Mouse (Mus musculus) liver, adult 2 months (tissue): Measurements from ENCODE around the gene Piga. TPM values are rescaled to one million over a fixed set of nuclear protein-coding genes. Genes with fewer than 3 reads are reported as not detected.
A peak's percentile ranks its signal among the peaks of the same experiment; 100 is the strongest.

Experiments used
- DNase-seq: peaks from one replicate; pipeline ENCODE4 v3.0.0-alpha.2; 2011; ENCODE audit warnings: low read depth, low spot score; ENCODE audit errors: extremely low read depth
- H3K27ac ChIP-seq: fragments of 200-500 bp; replicated peaks from 2 replicates; pipeline ENCODE4 v1.5.1; 2012; ENCODE audit warnings: low read depth, mild to moderate bottlenecking, control low read depth, inconsistent platforms, low read length; ENCODE audit not compliant: insufficient read depth
- H3K27me3 ChIP-seq: fragments of 200-500 bp; 2 replicates; pipeline ENCODE4 v1.6.1; 2012; ENCODE audit warnings: mild to moderate bottlenecking, moderate library complexity, low read length, inconsistent platforms; ENCODE audit not compliant: control insufficient read depth, insufficient read depth
- H3K36me3 ChIP-seq: fragments of 200-500 bp; 2 replicates; pipeline ENCODE4 v1.6.1; 2012; ENCODE audit warnings: low read length, inconsistent platforms; ENCODE audit not compliant: control insufficient read depth, insufficient read depth
- H3K4me1 ChIP-seq: fragments of 200-500 bp; 2 replicates; pipeline ENCODE4 v1.6.1; 2011; ENCODE audit warnings: low read length; ENCODE audit not compliant: control insufficient read depth, insufficient read depth
- H3K4me3 ChIP-seq: fragments of 200-500 bp; 2 replicates; pipeline ENCODE4 v1.5.1; 2011; ENCODE audit warnings: low read depth, mild to moderate bottlenecking, control low read depth, low read length, moderate library complexity; ENCODE audit not compliant: insufficient read depth
- H3K79me2 ChIP-seq: fragments of 200-500 bp; 2 replicates; pipeline ENCODE4 v1.6.1; 2012; ENCODE audit warnings: inconsistent platforms, mild to moderate bottlenecking, low read length, moderate library complexity; ENCODE audit not compliant: control insufficient read depth, insufficient read depth
- H3K9ac ChIP-seq: fragments of 200-500 bp; 2 replicates; pipeline ENCODE4 v1.6.1; 2012; ENCODE audit warnings: low read depth, mild to moderate bottlenecking, control low read depth, inconsistent platforms, low read length
- CTCF ChIP-seq: fragments of 200-500 bp; IDR thresholded peaks from 2 replicates; pipeline ENCODE4 v1.5.1; 2011; ENCODE audit warnings: low read depth, low read length, control low read depth
- POLR2A ChIP-seq: fragments of 200-500 bp; IDR thresholded peaks from 2 replicates; pipeline ENCODE4 v1.6.1; 2011; ENCODE audit warnings: low read length, control low read depth; ENCODE audit not compliant: insufficient read depth; ENCODE audit errors: extremely low read depth
- WGBS: fragments of 180-500 bp; shearing (Covaris S2); methylation state at CpG from one replicate; pipeline ENCODE4 v1.1.7; 2018; 5-methylcytosine and 5-hydroxymethylcytosine counted together
- polyA plus RNA-seq: library from polyadenylated mRNA; depleted of rRNA; stranded (reverse); fragments of >200 nt; gene quantifications from 2 replicates; pipeline ENCODE4 v1.2.3, GENCODE M21; 2012; rRNA removed
- total RNA-seq: library from RNA; depleted of rRNA; stranded (reverse); fragments of >200 nt; gene quantifications from 2 replicates; pipeline ENCODE4 v1.2.3, GENCODE M21; 2014; rRNA removed

Gene Piga
- total RNA-seq (3.3 and 3.6 TPM in 2 replicates), polyA plus RNA-seq (1.7 and 2.0 TPM in 2 replicates)

DNA sequence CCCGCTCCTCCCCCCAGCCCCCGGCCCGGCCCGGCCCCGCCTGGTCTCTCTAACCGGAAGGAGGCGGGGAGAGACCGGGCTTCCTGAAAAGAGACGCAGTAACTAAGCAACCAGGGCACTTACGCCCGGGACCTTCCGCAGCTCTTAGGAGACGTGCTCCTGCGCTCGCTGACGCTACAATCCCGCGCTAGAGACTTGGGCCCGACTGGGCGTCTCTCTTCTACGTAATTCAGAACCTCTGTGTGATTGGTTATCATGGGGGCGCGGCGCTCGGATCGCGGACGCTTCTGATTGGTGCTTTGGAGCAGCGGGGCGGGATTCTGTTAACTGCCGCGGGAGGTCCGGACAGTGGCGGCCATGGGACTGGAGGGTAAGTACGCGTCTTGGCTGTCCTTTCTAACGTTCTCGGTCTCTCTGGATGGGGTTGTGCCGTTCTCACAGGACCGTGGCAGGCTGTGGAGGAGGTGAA is at the start of gene Piga:
Piga (plus strand) TSS at position 317 of the 469 bp plus-strand sequence.
- peak within 1 kb of the TSS; percentile 74 for H3K4me3 ChIP-seq
- TF ChIP-seq POLR2A (peak; percentile 73; the same call in 1 of the 2 replicates), CTCF (no peak)
- H3K4me1 ChIP-seq = no peaks in the 10 kb centered on the region
- peaks cover 6% of the 10 kb centered on the region; the same call in 1 of the 2 replicates for H3K36me3 ChIP-seq
- H3K27ac ChIP-seq = peak within 1 kb of the TSS; percentile 76
- peak; percentile 91 for DNase-seq
- H3K79me2 ChIP-seq = no peaks in the 10 kb centered on the region
- 0% methylated on average over 33 of the region's 40 CpGs for WGBS
- peak within 1 kb of the TSS; percentile 82 for H3K9ac ChIP-seq
- no peaks in the 10 kb centered on the region for H3K27me3 ChIP-seq

DNA sequence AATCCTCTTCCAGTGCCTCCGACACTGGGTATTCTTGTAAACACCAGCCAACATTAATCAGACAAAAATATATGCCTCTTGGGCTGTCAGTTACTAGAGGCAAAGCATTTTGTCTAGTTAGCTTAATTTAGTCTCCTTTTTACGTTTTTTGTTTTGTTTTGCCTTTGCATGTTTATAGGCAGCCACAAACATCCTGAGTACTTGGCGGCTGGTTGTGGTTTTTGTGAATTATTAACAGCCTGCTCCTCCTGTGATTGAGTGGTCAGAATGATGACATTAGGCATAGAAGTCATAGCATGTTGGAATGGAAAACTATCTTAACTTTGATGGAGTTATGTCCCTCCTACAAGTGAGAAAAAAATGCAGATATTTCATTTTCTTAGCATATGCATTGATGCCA is 49.0 kb upstream of the Piga start:
- Histone ChIP-seq H3K36me3 (no peaks in the 10 kb centered on the region), H3K79me2 (no peaks in the 10 kb centered on the region), H3K27ac (no peak overlapping the region), H3K27me3 (no peaks in the 10 kb centered on the region), H3K4me1 (no peaks in the 10 kb centered on the region), H3K4me3 (no peak overlapping the region), H3K9ac (no peak overlapping the region)
- TF ChIP-seq CTCF (no peak), POLR2A (no peak)
- 48% methylated on average over 3 of the region's 3 CpGs for WGBS
- peak; percentile 43 for DNase-seq

DNA sequence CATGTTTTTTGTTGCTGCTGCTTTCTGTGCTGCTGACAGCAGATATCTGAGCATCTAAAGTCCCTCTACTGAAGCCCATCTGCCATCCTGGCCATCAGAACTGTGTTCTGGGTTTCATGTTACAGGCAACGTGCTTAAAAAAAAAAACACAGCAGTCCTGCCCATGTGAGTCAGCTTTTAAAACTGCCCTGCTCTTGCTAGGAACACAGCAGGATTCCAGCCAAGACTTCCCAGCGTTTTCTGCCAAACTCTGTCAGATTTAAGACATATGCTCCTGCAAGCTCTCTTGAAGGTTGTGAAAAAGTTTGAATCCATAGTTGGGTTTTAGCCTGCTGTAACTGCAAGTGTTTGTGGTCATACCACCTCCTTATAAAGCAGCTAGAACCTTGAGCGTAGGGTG is 46.5 kb upstream of the Piga start, which contains the start of gene Vegfd:
Vegfd (plus strand) TSS at position 298 of the 400 bp plus-strand sequence.
- H3K27ac ChIP-seq = no peak within 1 kb of the TSS
- H3K79me2 ChIP-seq = no peaks in the 10 kb centered on the region
- H3K27me3 ChIP-seq = no peaks in the 10 kb centered on the region
- H3K4me3 ChIP-seq = no peak within 1 kb of the TSS
- no peaks in the 10 kb centered on the region for H3K36me3 ChIP-seq
- H3K9ac ChIP-seq = no peak within 1 kb of the TSS
- DNase-seq = peak; percentile 14
- no peaks in the 10 kb centered on the region for H3K4me1 ChIP-seq
- WGBS = 54% methylated on average over 3 of the region's 3 CpGs
- TF ChIP-seq POLR2A (no peak), CTCF (no peak)

DNA sequence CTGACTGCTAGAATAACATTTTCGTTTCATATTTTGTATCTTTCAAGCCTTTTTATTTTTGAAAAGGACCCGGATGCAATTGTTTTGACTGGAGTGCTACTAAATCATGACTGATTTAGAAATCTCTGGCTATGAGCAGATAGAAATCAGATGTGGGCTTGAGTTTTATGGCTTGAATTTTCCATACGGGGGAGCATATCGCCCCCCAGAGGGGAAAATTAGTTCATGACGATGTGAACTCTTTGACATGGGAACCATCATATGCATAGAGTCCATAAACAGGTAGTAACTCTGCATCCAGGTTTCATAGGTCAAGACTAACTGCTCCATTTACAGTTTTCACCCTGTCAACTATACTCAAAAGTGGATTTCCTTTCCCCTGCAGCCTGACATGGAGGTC is 45.0 kb upstream of the Piga start:
- DNase-seq = no peak
- Histone ChIP-seq H3K4me1 (no peaks in the 10 kb centered on the region), H3K36me3 (no peaks in the 10 kb centered on the region), H3K9ac (no peak overlapping the region), H3K27me3 (no peaks in the 10 kb centered on the region), H3K27ac (no peak overlapping the region), H3K79me2 (no peaks in the 10 kb centered on the region), H3K4me3 (no peak overlapping the region)
- no peak for TF ChIP-seq POLR2A
- no peak for TF ChIP-seq CTCF
- 67% methylated on average over 5 of the region's 5 CpGs for WGBS

DNA sequence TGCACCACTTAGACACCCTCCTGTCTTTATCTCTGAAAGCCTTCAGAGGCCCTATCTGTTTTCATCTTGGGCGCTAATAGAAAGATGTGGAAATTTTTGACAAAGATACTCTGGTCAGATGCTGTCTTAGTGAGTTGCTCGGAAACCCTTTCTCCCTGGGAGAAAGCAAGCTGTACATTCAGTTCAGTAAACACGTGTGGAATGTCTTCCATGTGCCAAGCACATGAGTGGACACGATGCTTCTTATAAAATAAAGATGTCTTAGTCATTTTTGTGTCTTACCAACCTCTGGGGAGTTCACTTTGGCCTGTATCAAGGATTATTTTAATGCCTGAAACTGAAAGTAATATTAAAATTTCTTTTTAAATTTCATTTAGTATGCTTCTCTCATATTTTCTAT is 39.9 kb upstream of the Piga start:
- Histone ChIP-seq H3K4me1 (no peaks in the 10 kb centered on the region), H3K9ac (no peak overlapping the region), H3K4me3 (no peak overlapping the region), H3K27ac (no peak overlapping the region), H3K79me2 (no peaks in the 10 kb centered on the region), H3K36me3 (no peaks in the 10 kb centered on the region), H3K27me3 (no peaks in the 10 kb centered on the region)
- no peak for TF ChIP-seq CTCF
- no peak for TF ChIP-seq POLR2A
- no peak for DNase-seq
- 87% methylated on average over 4 of the region's 4 CpGs for WGBS

DNA sequence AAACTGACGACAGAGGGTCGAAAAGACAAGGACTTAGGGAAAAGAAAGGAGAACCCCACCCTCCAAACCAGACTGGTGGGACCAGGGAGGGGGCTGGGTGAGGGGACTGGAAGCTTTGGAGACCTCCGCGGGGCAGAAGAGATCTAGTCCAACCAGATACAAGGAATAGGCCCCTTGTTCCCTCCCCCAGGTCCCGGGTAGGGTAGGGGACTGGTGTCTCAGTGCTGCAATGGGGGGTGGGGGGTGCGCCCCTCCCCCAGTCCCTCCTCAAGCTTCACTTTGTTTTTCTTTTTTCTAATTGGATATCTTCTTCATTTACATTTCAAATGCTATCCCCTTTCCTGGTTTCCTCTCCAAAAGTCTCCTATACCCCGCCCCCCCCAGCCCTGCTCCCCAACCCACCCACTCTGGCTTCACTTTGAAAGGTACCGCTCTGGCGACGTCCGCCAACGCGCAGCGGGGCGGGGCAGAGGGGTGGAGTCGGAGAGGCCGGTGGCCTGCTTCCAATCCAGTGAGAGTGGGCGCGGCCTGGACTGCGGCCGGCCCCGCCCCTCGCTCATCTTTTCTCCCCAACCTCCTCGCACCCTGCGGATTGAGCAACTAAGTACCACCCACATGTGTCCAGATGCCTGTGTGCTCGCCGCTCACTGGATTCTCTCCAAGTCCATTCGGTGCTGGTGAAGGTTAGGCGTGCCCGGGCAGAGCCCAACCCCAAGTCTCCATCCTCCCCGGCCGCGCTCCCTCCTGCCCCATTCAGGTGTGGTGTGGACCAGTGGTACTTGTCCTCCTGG is 37.8 kb upstream of the Piga start:
- Histone ChIP-seq H3K36me3 (no peaks in the 10 kb centered on the region), H3K79me2 (no peaks in the 10 kb centered on the region), H3K9ac (no peak overlapping the region), H3K27ac (no peak overlapping the region), H3K4me3 (peak overlapping the region; percentile 2; the same call in 1 of the 2 replicates), H3K4me1 (no peaks in the 10 kb centered on the region), H3K27me3 (no peaks in the 10 kb centered on the region)
- under 1% methylated on average over 28 of the region's 33 CpGs for whole genome bisulfite sequencing
- DNase-seq = peak; percentile 85
- no peak for TF ChIP-seq CTCF
- no peak for TF ChIP-seq POLR2A
